Mouse (Mus musculus): ENCODE data around the gene Hba-a2. TPM values are rescaled to one million over a fixed set of nuclear protein-coding genes. Genes with fewer than 3 reads are reported as not detected.
"Not testable (repeated sequence)": the region's sequence is repeated elsewhere in the genome, so short reads cannot be mapped to it uniquely, and the experiment has no call there.

Gene Hba-a2
- polyA plus RNA-seq, 1 experiment from 2014 or later, result 165,200 TPM

DNA sequence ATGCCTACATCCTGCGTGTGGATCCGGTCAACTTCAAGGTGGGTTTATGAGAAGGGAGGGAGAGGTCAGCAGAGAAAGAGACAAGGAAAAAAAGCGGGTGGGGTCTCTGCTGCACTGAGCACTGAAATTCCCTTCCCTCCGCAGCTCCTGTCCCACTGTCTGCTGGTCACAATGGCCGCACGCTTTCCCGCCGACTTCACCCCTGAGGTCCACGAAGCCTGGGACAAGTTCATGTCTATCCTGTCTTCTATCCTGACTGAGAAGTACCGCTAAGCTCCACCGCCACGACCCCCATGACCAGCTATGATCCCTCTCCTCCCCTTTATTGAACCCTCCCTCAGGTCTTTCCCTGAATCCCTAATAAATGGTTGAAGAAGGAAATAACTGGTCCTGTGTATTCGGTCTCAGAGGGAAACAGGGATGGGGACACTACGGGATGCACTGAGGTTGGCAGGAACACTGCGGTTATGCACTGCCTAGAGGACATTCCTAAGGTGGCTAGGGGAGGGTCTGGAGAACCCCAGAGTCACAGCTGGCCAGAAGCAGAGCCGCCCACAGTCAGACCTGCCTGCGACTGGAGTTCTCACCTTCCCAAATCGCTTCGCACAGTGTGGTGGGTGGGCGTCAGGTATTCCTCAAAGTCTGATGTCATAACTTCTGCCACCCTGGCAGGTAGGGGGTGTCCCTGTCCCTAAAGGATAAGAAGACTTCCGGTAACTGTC lies 18.4 kb upstream of the Hba-a2 start:
- H3K36me3 ChIP-seq (ENCODE audit: control insufficient read depth, insufficient read depth), result no peaks in the 10 kb centered on the region
- H3K4me2 ChIP-seq (ENCODE audit: low read depth, low read length), result no peak overlapping the region
- WGBS (ENCODE audit: insufficient replicate concordance), result 69% methylated on average over 21 of the region's 21 CpGs
- H3K9me3 ChIP-seq (replicated peaks; ENCODE audit: control insufficient read depth, low read length), result no peaks in the 10 kb centered on the region
- H3K9ac ChIP-seq (ENCODE audit: low read depth, low read length), result no peak overlapping the region
- H3K4me1 ChIP-seq (ENCODE audit: control insufficient read depth, low read depth, low read length), result peaks cover 29% of the 10 kb centered on the region
- no peak for ATAC-seq (ENCODE audit: low read depth)
- H3K27me3 ChIP-seq (ENCODE audit: control insufficient read depth, insufficient read depth, low read depth, low read length), result peaks cover 16% of the 10 kb centered on the region
- H3K27ac ChIP-seq (ENCODE audit: low read length), result no peak overlapping the region
- no peak overlapping the region for H3K4me3 ChIP-seq (ENCODE audit: low read depth, low read length)

DNA sequence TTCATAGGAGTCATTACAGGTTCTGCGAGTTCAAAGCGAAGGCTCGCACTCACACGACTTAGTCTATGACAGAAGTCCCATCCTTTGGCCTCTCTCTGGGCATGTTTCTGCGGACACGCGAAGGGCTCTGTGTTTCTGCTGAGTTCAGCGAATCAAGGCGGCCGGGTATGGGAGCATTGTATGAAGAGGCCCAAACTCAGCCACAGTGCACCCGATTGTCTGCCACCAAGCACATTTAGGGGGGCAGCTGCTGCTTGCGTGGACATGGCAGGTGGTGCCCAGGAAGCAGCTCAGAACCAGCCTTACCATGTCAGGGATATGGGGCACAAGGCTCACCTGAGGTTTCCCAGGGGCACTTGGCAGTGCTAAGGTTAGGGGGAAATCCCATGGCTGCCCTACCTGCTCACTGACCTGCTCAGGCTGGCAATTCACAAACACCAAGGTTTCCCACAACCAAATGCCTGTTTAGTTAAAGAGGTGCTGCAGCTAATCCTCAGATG lies 17.8 kb upstream of the Hba-a2 start:
- 76% methylated on average over 12 of the region's 12 CpGs for WGBS (ENCODE audit: insufficient replicate concordance)
- H3K4me2 ChIP-seq (ENCODE audit: low read depth, low read length), result no peak overlapping the region
- no peaks in the 10 kb centered on the region for H3K9me3 ChIP-seq (replicated peaks; ENCODE audit: control insufficient read depth, low read length)
- ATAC-seq (ENCODE audit: low read depth), result no peak
- H3K36me3 ChIP-seq (ENCODE audit: control insufficient read depth, insufficient read depth), result no peaks in the 10 kb centered on the region
- H3K4me3 ChIP-seq (ENCODE audit: low read depth, low read length), result no peak overlapping the region
- peaks cover 16% of the 10 kb centered on the region for H3K27me3 ChIP-seq (ENCODE audit: control insufficient read depth, insufficient read depth, low read depth, low read length)
- H3K4me1 ChIP-seq (ENCODE audit: control insufficient read depth, low read depth, low read length), result peaks cover 29% of the 10 kb centered on the region
- H3K9ac ChIP-seq (ENCODE audit: low read depth, low read length), result peak overlapping the region; percentile 17; the same call in 1 of the 2 replicates
- no peak overlapping the region for H3K27ac ChIP-seq (ENCODE audit: low read length)

DNA sequence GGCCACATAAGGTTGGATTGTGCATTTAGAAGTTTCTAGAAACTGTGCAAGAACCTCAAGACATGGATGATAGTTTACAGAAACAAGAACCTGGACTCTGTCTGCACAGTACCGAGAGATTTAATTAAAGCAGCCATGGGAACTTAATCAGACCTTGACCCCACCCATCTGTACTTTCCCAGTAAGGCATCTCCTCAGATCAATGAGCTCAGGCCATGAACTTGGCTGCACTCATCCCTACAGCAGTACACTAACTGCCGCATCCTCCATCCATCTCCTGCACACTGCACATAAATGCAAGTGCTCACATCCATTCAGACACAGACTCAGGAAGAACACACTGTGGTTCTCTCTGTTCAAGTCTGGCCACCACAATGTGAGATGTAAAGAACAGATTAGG lies 15.6 kb upstream of the Hba-a2 start:
- Histone ChIP-seq H3K27ac (ENCODE audit: low read length) (peak overlapping the region; percentile 98), H3K9ac (ENCODE audit: low read depth, low read length) (peak overlapping the region; percentile 78), H3K4me3 (ENCODE audit: low read depth, low read length) (no peak overlapping the region), H3K9me3 (replicated peaks; ENCODE audit: control insufficient read depth, low read length) (no peaks in the 10 kb centered on the region), H3K4me1 (ENCODE audit: control insufficient read depth, low read depth, low read length) (peaks cover 29% of the 10 kb centered on the region), H3K4me2 (ENCODE audit: low read depth, low read length) (peak overlapping the region; percentile 71), H3K36me3 (ENCODE audit: control insufficient read depth, insufficient read depth) (no peaks in the 10 kb centered on the region), H3K27me3 (ENCODE audit: control insufficient read depth, insufficient read depth, low read depth, low read length) (peaks cover 16% of the 10 kb centered on the region)
- 50% methylated on average over 2 of the region's 2 CpGs for whole genome bisulfite sequencing (ENCODE audit: insufficient replicate concordance)
- ATAC-seq (ENCODE audit: low read depth), result no peak

DNA sequence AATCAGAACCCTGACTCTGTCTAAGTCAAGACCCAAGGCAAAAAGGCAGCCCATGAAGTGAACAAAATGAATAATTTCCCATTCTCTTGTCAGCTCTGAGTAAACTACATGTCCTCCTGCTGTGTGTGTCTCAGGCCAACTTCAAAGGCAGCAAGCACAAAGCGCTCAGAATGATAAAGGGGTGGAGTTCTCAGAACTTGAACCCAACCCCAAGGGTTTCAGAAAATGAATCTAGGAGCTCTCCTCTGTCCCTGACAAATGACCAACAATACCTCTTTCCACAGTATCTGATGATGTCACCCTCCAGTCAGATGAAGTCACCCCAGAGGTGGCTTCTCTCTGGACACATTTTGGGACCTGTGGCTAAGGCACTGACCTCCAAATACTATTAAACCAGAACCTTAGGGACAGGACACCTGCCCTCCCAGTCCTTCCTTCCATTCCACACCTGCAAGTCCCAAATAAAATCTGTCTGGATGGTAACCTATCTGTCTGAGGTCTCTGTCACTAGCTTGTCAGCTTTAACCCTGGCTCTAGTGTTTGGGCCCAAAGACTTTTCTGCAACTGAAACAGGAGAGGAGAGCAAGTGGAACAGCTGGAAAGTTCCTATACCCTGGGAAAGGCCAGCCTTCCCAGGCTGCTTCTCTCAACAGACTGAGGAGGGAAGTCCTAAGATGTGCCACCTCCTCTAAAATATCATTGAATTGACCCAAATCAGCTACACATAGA lies 14.7 kb upstream of the Hba-a2 start:
- Histone ChIP-seq H3K4me1 (ENCODE audit: control insufficient read depth, low read depth, low read length) (peaks cover 27% of the 10 kb centered on the region), H3K36me3 (ENCODE audit: control insufficient read depth, insufficient read depth) (no peaks in the 10 kb centered on the region), H3K4me2 (ENCODE audit: low read depth, low read length) (peak overlapping the region; percentile 71), H3K9me3 (replicated peaks; ENCODE audit: control insufficient read depth, low read length) (no peaks in the 10 kb centered on the region), H3K27ac (ENCODE audit: low read length) (peak overlapping the region; percentile 98), H3K9ac (ENCODE audit: low read depth, low read length) (peak overlapping the region; percentile 78), H3K4me3 (ENCODE audit: low read depth, low read length) (peak overlapping the region; percentile 14), H3K27me3 (ENCODE audit: control insufficient read depth, insufficient read depth, low read depth, low read length) (peaks cover 16% of the 10 kb centered on the region)
- 25% methylated on average over 1 of the region's 1 CpGs for WGBS (ENCODE audit: insufficient replicate concordance)
- ATAC-seq (ENCODE audit: low read depth), result no peak

DNA sequence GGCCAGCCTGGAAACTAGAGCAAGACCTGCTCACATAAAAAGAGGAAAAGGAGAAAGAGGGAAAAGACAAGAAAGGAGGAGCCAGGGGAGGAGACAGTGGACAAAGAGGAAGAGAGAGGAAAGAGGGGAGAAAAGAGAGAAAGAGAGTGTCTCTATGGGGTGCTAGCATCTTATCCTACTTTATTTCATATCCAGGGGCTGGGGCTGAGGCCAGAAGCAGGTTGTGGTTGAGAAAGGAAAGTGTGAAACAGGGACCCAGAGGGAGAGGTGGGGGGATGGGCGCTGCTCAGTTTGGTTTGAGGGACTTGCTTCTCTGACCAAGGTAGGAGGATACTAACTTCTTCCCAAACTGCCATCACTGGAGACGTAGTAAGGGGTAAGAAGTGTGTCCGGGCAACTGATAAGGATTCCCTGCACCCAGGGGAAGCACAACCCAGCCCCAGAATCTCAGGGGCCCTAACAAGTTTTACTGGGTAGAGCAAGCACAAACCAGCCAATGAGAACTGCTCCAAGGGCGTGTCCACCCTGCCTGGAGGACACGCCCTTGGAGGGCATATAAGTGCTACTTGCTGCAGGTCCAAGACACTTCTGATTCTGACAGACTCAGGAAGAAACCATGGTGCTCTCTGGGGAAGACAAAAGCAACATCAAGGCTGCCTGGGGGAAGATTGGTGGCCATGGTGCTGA lies 13.1 kb upstream of the Hba-a2 start, which contains the start of gene Hba-a1:
Hba-a1 (plus strand) TSS at position 421 of the 687 bp plus-strand sequence.
- peak within 1 kb of the TSS; percentile 71 for H3K4me2 ChIP-seq (ENCODE audit: low read depth, low read length)
- peaks cover 27% of the 10 kb centered on the region for H3K4me1 ChIP-seq (ENCODE audit: control insufficient read depth, low read depth, low read length)
- not testable (repeated sequence) for H3K9me3 ChIP-seq (replicated peaks; ENCODE audit: control insufficient read depth, low read length); H3K27me3 ChIP-seq (ENCODE audit: control insufficient read depth, insufficient read depth, low read depth, low read length); H3K36me3 ChIP-seq (ENCODE audit: control insufficient read depth, insufficient read depth)
- H3K9ac ChIP-seq (ENCODE audit: low read depth, low read length), result peak within 1 kb of the TSS; percentile 78
- peak within 1 kb of the TSS; percentile 54 for H3K4me3 ChIP-seq (ENCODE audit: low read depth, low read length)
- 44% methylated on average over 1 of the region's 5 CpGs for WGBS (ENCODE audit: insufficient replicate concordance)
- peak within 1 kb of the TSS; percentile 98 for H3K27ac ChIP-seq (ENCODE audit: low read length)
- peak; percentile 67 for ATAC-seq (ENCODE audit: low read depth)

DNA sequence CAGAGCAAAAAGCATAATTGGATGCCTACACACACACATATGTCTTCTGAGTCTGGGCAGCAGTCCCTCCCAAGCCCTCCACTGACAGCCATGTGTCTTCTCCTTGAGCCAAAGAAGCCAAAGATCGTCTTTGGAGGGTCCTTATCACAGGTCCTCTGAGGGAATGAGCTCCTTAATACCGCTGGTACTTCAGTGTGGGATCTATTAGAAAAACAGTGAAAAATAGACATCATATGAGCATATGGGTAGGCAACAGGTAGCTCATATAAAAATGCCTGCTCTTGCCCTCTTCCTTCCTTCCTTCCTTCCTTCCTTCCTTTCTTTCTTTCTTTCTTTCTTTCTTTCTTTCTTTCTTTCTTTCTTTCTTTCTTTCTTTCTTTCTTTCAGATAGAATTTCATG lies 11.7 kb upstream of the Hba-a2 start:
- Histone ChIP-seq H3K27ac (ENCODE audit: low read length) (peak overlapping the region; percentile 88), H3K4me3 (ENCODE audit: low read depth, low read length) (peak overlapping the region; percentile 54), H3K9ac (ENCODE audit: low read depth, low read length) (peak overlapping the region; percentile 48), H3K4me1 (ENCODE audit: control insufficient read depth, low read depth, low read length) (peaks cover 34% of the 10 kb centered on the region)
- not testable (repeated sequence) for H3K4me2 ChIP-seq (ENCODE audit: low read depth, low read length); H3K27me3 ChIP-seq (ENCODE audit: control insufficient read depth, insufficient read depth, low read depth, low read length); H3K36me3 ChIP-seq (ENCODE audit: control insufficient read depth, insufficient read depth); H3K9me3 ChIP-seq (replicated peaks; ENCODE audit: control insufficient read depth, low read length)
- 37% methylated on average over 2 of the region's 2 CpGs for WGBS (ENCODE audit: insufficient replicate concordance)
- ATAC-seq (ENCODE audit: low read depth), result peak; percentile 8

DNA sequence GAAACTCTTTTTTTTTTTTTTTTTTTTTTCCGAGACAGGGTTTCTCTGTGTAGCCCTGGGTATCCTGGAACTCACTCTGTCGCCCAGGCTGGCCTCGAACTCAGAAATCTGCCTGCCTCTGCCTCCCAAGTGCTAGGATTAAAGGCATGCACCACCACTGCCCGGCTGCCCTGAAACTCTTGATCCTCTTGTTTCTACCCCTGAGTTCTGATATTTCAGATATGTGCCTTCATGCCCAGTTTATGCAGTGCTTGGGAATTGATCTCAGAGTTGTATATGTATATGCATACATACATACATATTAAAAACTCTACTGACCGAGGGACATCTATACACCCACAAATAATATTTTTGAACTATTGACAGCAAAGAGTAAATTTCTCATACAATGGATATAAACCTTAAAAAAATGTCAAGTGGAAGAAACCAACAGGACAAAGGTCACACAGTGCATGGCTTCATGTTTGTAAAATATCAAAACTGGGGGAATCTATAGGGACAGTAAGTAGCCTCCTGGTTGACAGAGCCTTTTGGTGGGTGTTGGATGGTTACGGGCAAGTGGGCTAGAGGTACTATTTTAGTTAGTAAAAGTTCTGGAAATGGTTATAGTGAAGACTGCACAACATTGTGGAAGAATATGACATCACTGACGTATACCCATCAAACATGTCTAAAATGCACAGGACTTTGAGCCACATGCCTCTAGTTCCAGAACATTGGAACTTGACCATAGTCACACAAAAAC lies 11.1 kb upstream of the Hba-a2 start:
- Histone ChIP-seq H3K4me2 (ENCODE audit: low read depth, low read length) (no peak overlapping the region), H3K9ac (ENCODE audit: low read depth, low read length) (peak overlapping the region; percentile 25), H3K4me3 (ENCODE audit: low read depth, low read length) (peak overlapping the region; percentile 34), H3K27me3 (ENCODE audit: control insufficient read depth, insufficient read depth, low read depth, low read length) (no peaks in the 10 kb centered on the region; the same call in 1 of the 2 replicates), H3K27ac (ENCODE audit: low read length) (peak overlapping the region; percentile 88), H3K9me3 (replicated peaks; ENCODE audit: control insufficient read depth, low read length) (no peaks in the 10 kb centered on the region), H3K4me1 (ENCODE audit: control insufficient read depth, low read depth, low read length) (peaks cover 32% of the 10 kb centered on the region), H3K36me3 (ENCODE audit: control insufficient read depth, insufficient read depth) (peaks cover 3% of the 10 kb centered on the region; the same call in 1 of the 2 replicates)
- 36% methylated on average over 7 of the region's 7 CpGs for WGBS (ENCODE audit: insufficient replicate concordance)
- ATAC-seq (ENCODE audit: low read depth), result peak; percentile 66

DNA sequence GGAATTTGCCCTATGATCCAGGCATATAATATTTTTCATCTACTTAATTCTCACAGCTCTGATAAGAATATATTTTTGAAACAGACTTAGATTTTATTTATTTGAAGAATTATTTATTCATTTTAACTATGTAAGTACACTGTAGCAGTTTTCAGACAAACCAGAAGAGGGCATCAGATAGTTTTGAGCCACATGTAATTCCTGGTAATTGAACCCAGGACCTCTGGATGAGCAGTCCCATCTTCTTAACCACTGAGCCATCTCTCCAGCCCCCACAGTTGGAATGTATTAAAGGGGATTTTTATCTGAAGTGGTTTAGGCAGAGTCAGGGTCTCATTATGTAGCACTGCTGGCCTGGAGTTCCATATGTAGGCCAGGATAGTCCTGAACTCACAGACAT lies 10.4 kb upstream of the Hba-a2 start:
- H3K4me3 ChIP-seq (ENCODE audit: low read depth, low read length), result peak overlapping the region; percentile 65
- H3K9me3 ChIP-seq (replicated peaks; ENCODE audit: control insufficient read depth, low read length); ATAC-seq (ENCODE audit: low read depth); H3K36me3 ChIP-seq (ENCODE audit: control insufficient read depth, insufficient read depth); H3K27me3 ChIP-seq (ENCODE audit: control insufficient read depth, insufficient read depth, low read depth, low read length): not testable (repeated sequence)
- H3K9ac ChIP-seq (ENCODE audit: low read depth, low read length), result peak overlapping the region; percentile 63; the same call in 1 of the 2 replicates
- peaks cover 28% of the 10 kb centered on the region for H3K4me1 ChIP-seq (ENCODE audit: control insufficient read depth, low read depth, low read length)
- H3K27ac ChIP-seq (ENCODE audit: low read length), result peak overlapping the region; percentile 98
- peak overlapping the region; percentile 39 for H3K4me2 ChIP-seq (ENCODE audit: low read depth, low read length)
